Mouse (Mus musculus) limb, embryonic 10.5 days (tissue): ENCODE data around the gene Gfer. TPM values are rescaled to one million over a fixed set of nuclear protein-coding genes. Genes with fewer than 3 reads are reported as not detected.

Experiments
- DNase-seq: peaks from one replicate; pipeline ENCODE4 v3.0.0-alpha.2; 2017; ENCODE audit warnings: low spot score
- H3K27ac ChIP-seq: fragments of 300-500 bp; sonication (generic); 2 replicates; pipeline ENCODE4 v1.5.1; 2016; ENCODE audit warnings: mild to moderate bottlenecking
- H3K27me3 ChIP-seq: fragments of 300-500 bp; sonication (generic); 2 replicates; pipeline ENCODE4 v1.6.1; 2016; ENCODE audit warnings: low read depth, mild to moderate bottlenecking; ENCODE audit not compliant: poor library complexity, severe bottlenecking
- H3K36me3 ChIP-seq: fragments of 300-500 bp; sonication (generic); 2 replicates; pipeline ENCODE4 v1.6.1; 2016; ENCODE audit warnings: mild to moderate bottlenecking, moderate library complexity
- H3K4me1 ChIP-seq: fragments of 300-500 bp; sonication (generic); 2 replicates; pipeline ENCODE4 v1.6.1; 2016
- H3K4me3 ChIP-seq: fragments of 300-500 bp; sonication (generic); 2 replicates; pipeline ENCODE4 v1.5.1; 2016; ENCODE audit warnings: mild to moderate bottlenecking, moderate library complexity
- H3K9me3 ChIP-seq: fragments of 300-500 bp; sonication (generic); replicated peaks from 2 replicates; pipeline ENCODE4 v1.6.1; 2016; ENCODE audit warnings: mild to moderate bottlenecking
- WGBS: fragments of 180-500 bp; shearing (Covaris S2); methylation state at CpG from one replicate; pipeline ENCODE4 v1.1.7; 2016; 5-methylcytosine and 5-hydroxymethylcytosine counted together
- polyA plus RNA-seq: library from polyadenylated mRNA; unstranded; fragments of >200 nt; fragmentation: Nextera tagmentation; extraction: Ambion mirVana; gene quantifications from 2 replicates; pipeline ENCODE4 v1.2.1, GENCODE M21; 2016

The Gfer gene
- polyA plus RNA-seq, 1 experiment from 2014 or later, result 52.9 TPM

- Histone ChIP-seq H3K36me3 (peaks cover 38% of the 10 kb centered on the region), H3K9me3 (no peaks in the 10 kb centered on the region), H3K27me3 (peaks cover 25% of the 10 kb centered on the region), H3K4me1 (peaks cover 29% of the 10 kb centered on the region), H3K4me3 (peak overlapping the region; percentile 85), H3K27ac (peak overlapping the region; percentile 93)
- no peak for DNase-seq
- WGBS, result 7% methylated on average over 50 of the region's 51 CpGs
Measured at GRCm38 (mm10) chr17:24695326-24696010, 488 bp downstream of the Gfer start.

- H3K4me3 ChIP-seq, result no peak overlapping the region
- peaks cover 51% of the 10 kb centered on the region for H3K27me3 ChIP-seq
- DNase-seq, result no peak
- H3K27ac ChIP-seq, result no peak overlapping the region
- no peaks in the 10 kb centered on the region for H3K9me3 ChIP-seq
- 92% methylated on average over 5 of the region's 5 CpGs for WGBS
- peaks cover 39% of the 10 kb centered on the region for H3K4me1 ChIP-seq
- H3K36me3 ChIP-seq, result peaks cover 22% of the 10 kb centered on the region
Measured at GRCm38 (mm10) chr17:24692385-24692784, 3.6 kb downstream of the Gfer start.

GRCm38 (mm10) chr17:24689251-24690081 is 6.5 kb downstream of the Gfer start, which contains the start of gene Syngr3:
TSS of gene Syngr3 (minus strand) at chr17:24689955.
- peak within 1 kb of the TSS; percentile 81 for H3K4me3 ChIP-seq
- peaks cover 31% of the 10 kb centered on the region for H3K4me1 ChIP-seq
- H3K27ac ChIP-seq, result peak within 1 kb of the TSS; percentile 73; the same call in 1 of the 2 replicates
- peaks cover 22% of the 10 kb centered on the region for H3K36me3 ChIP-seq
- WGBS, result 1% methylated on average over 54 of the region's 55 CpGs
- no peaks in the 10 kb centered on the region for H3K9me3 ChIP-seq
- peak; percentile 59 for DNase-seq
- H3K27me3 ChIP-seq, result peaks cover 64% of the 10 kb centered on the region

- 20% methylated on average over 23 of the region's 23 CpGs for WGBS
- Histone ChIP-seq H3K9me3 (no peaks in the 10 kb centered on the region), H3K27me3 (peaks cover 64% of the 10 kb centered on the region), H3K4me3 (peak overlapping the region; percentile 46), H3K4me1 (peaks cover 26% of the 10 kb centered on the region), H3K36me3 (peaks cover 9% of the 10 kb centered on the region), H3K27ac (no peak overlapping the region)
- DNase-seq, result no peak
Measured at GRCm38 (mm10) chr17:24687599-24687998, 8.4 kb downstream of the Gfer start.

GRCm38 (mm10) chr17:24687146-24687595 is 8.8 kb downstream of the Gfer start:
- H3K27ac ChIP-seq, result no peak overlapping the region
- peaks cover 26% of the 10 kb centered on the region for H3K4me1 ChIP-seq
- H3K36me3 ChIP-seq, result peaks cover 9% of the 10 kb centered on the region
- no peaks in the 10 kb centered on the region for H3K9me3 ChIP-seq
- peak; percentile 57 for DNase-seq
- H3K27me3 ChIP-seq, result peaks cover 61% of the 10 kb centered on the region
- peak overlapping the region; percentile 46 for H3K4me3 ChIP-seq
- WGBS, result 3% methylated on average over 25 of the region's 25 CpGs

- H3K4me3 ChIP-seq, result peak overlapping the region; percentile 29
- H3K27ac ChIP-seq, result no peak overlapping the region
- H3K4me1 ChIP-seq, result peaks cover 26% of the 10 kb centered on the region
- H3K9me3 ChIP-seq, result no peaks in the 10 kb centered on the region
- peaks cover 12% of the 10 kb centered on the region for H3K36me3 ChIP-seq
- peaks cover 54% of the 10 kb centered on the region for H3K27me3 ChIP-seq
- WGBS, result 25% methylated on average over 16 of the region's 16 CpGs
- peak; percentile 54 for DNase-seq
Measured at GRCm38 (mm10) chr17:24686514-24686913, 9.4 kb downstream of the Gfer start.

GRCm38 (mm10) chr17:24677500-24678080 is 18.4 kb downstream of the Gfer start:
- 89% methylated on average over 24 of the region's 24 CpGs for WGBS
- DNase-seq, result no peak
- Histone ChIP-seq H3K27me3 (no peaks in the 10 kb centered on the region), H3K4me1 (peaks cover 21% of the 10 kb centered on the region), H3K4me3 (no peak overlapping the region), H3K9me3 (no peaks in the 10 kb centered on the region), H3K36me3 (peaks cover 80% of the 10 kb centered on the region), H3K27ac (no peak overlapping the region)

GRCm38 (mm10) chr17:24676877-24677276 is 19.1 kb downstream of the Gfer start:
- H3K27ac ChIP-seq, result no peak overlapping the region
- peaks cover 73% of the 10 kb centered on the region for H3K36me3 ChIP-seq
- DNase-seq, result no peak
- peaks cover 28% of the 10 kb centered on the region for H3K4me1 ChIP-seq
- H3K27me3 ChIP-seq, result no peaks in the 10 kb centered on the region
- H3K9me3 ChIP-seq, result no peaks in the 10 kb centered on the region
- no peak overlapping the region for H3K4me3 ChIP-seq
- WGBS, result 97% methylated on average over 5 of the region's 5 CpGs

- 80% methylated on average over 2 of the region's 2 CpGs for WGBS
- Histone ChIP-seq H3K4me1 (peaks cover 35% of the 10 kb centered on the region), H3K27ac (no peak overlapping the region), H3K27me3 (no peaks in the 10 kb centered on the region), H3K36me3 (peaks cover 66% of the 10 kb centered on the region), H3K4me3 (no peak overlapping the region), H3K9me3 (no peaks in the 10 kb centered on the region)
- peak; percentile 77 for DNase-seq
Measured at GRCm38 (mm10) chr17:24676187-24676586, 19.8 kb downstream of the Gfer start.

GRCm38 (mm10) chr17:24674277-24674676 is 21.7 kb downstream of the Gfer start:
- H3K4me1 ChIP-seq, result peaks cover 53% of the 10 kb centered on the region
- H3K27ac ChIP-seq, result no peak overlapping the region
- no peak for DNase-seq
- H3K27me3 ChIP-seq, result no peaks in the 10 kb centered on the region
- 91% methylated on average over 7 of the region's 7 CpGs for WGBS
- peaks cover 47% of the 10 kb centered on the region for H3K36me3 ChIP-seq
- no peaks in the 10 kb centered on the region for H3K9me3 ChIP-seq
- H3K4me3 ChIP-seq, result no peak overlapping the region

- 25% methylated on average over 5 of the region's 5 CpGs for WGBS
- Histone ChIP-seq H3K4me1 (peaks cover 62% of the 10 kb centered on the region), H3K9me3 (no peaks in the 10 kb centered on the region), H3K27ac (no peak overlapping the region), H3K4me3 (peak overlapping the region; percentile 99; the same call in 1 of the 2 replicates), H3K27me3 (no peaks in the 10 kb centered on the region), H3K36me3 (peaks cover 25% of the 10 kb centered on the region)
- DNase-seq, result no peak
Measured at GRCm38 (mm10) chr17:24672141-24672540, 23.8 kb downstream of the Gfer start.

GRCm38 (mm10) chr17:24671346-24671745 is 24.6 kb downstream of the Gfer start:
- no peaks in the 10 kb centered on the region for H3K9me3 ChIP-seq
- H3K4me1 ChIP-seq, result peaks cover 62% of the 10 kb centered on the region
- no peak for DNase-seq
- peaks cover 17% of the 10 kb centered on the region for H3K36me3 ChIP-seq
- peak overlapping the region; percentile 99; the same call in 1 of the 2 replicates for H3K4me3 ChIP-seq
- no peaks in the 10 kb centered on the region for H3K27me3 ChIP-seq
- no peak overlapping the region for H3K27ac ChIP-seq
- whole genome bisulfite sequencing, result 78% methylated on average over 5 of the region's 5 CpGs
